Comparison of ENCODE assay signal across 10 mouse cellular contexts in the genomic region with DNA sequence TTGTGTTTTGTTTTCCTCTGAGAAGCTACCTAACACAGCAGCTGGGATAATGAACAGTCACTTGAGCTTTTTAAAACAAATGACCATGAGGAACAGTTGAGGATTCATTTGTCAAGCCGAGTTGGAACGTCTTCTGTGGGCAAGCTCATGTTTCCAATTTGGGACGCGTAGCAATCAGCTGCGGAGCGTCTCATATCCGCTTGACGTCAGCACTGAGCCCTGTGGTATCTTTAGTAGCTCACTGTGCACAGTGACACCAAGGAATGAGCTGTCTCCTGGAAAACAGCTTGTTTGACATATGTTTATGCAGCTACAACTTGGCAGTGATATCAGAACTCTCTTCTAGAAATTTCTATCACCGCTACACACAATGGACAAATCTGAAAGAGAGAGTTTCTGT. TPM values are rescaled to one million over a fixed set of nuclear protein-coding genes. Genes with fewer than 3 reads are reported as not detected.
DNase-seq lines count a peak whose midpoint lies in the region; ATAC-seq and TF ChIP-seq lines count a peak whose summit lies in the region.
"Had no signal": no experiment of that assay in that cellular context is flagged by ENCODE, and none has a peak within 500 bp of the region (broad histone marks: within the 10 kb centered on the region; RNA-seq: fewer than 3 reads in every experiment).

No protein-coding gene starts in this region.

- peak; percentile 72 for TF ChIP-seq EP300 in lung, postnatal 0 days (IDR thresholded peaks at IDR 0.05)

- H3K9ac ChIP-seq in forebrain, embryonic 13.5 days: no peak overlapping the region
- no peak overlapping the region for H3K9ac ChIP-seq in forebrain, embryonic 11.5 days (ENCODE audit: low read length)
- no peak overlapping the region for H3K9ac ChIP-seq in lung, postnatal 0 days (replicated peaks; ENCODE audit: low read depth)
- H3K9ac ChIP-seq: embryonic facial prominence, embryonic 12.5 days had no signal

- 77% methylated on average over 9 of the region's 9 CpGs for WGBS in forebrain, embryonic 13.5 days
- whole genome bisulfite sequencing in forebrain, embryonic 11.5 days: 75% methylated on average over 9 of the region's 9 CpGs
- 33% methylated on average over 9 of the region's 9 CpGs for WGBS in lung, postnatal 0 days

- H3K27me3 ChIP-seq in forebrain, embryonic 13.5 days: no peaks in the 10 kb centered on the region
- no peaks in the 10 kb centered on the region for H3K27me3 ChIP-seq in forebrain, embryonic 11.5 days (ENCODE audit: control insufficient read depth, insufficient read depth, low read length)
- no peaks in the 10 kb centered on the region for H3K27me3 ChIP-seq in lung, postnatal 0 days (replicated peaks; ENCODE audit: insufficient read depth, low read length)
- H3K27me3 ChIP-seq: embryonic facial prominence, embryonic 12.5 days had no signal

- peak; percentile 58 for TF ChIP-seq CTCF in lung, postnatal 0 days (IDR thresholded peaks at IDR 0.05)

- H3K36me3 ChIP-seq in forebrain, embryonic 13.5 days (ENCODE audit: poor library complexity, severe bottlenecking): no peaks in the 10 kb centered on the region
- no peaks in the 10 kb centered on the region for H3K36me3 ChIP-seq in forebrain, embryonic 11.5 days (ENCODE audit: control insufficient read depth, insufficient read depth, low read length)
- H3K36me3 ChIP-seq in lung, postnatal 0 days (ENCODE audit: insufficient read depth, low read length): no peaks in the 10 kb centered on the region
- H3K36me3 ChIP-seq: embryonic facial prominence, embryonic 12.5 days had no signal

- H3K9me3 ChIP-seq in forebrain, embryonic 13.5 days (replicated peaks): 0 out of 2 replicates have a peak, but pooled peaks cover 3% of the 10 kb centered on the region
- H3K9me3 ChIP-seq in forebrain, embryonic 11.5 days (ENCODE audit: control insufficient read depth, low read length): no peaks in the 10 kb centered on the region; the same call in 1 of the 2 replicates
- H3K9me3 ChIP-seq in lung, postnatal 0 days (ENCODE audit: low read length): no peaks in the 10 kb centered on the region
- H3K9me3 ChIP-seq: embryonic facial prominence, embryonic 12.5 days had no signal

- no peak overlapping the region for H3K4me3 ChIP-seq in forebrain, embryonic 13.5 days
- no peak overlapping the region for H3K4me3 ChIP-seq in forebrain, embryonic 11.5 days (ENCODE audit: low read depth, low read length)
- H3K4me3 ChIP-seq in lung, postnatal 0 days (ENCODE audit: low read depth, low read length): no peak overlapping the region
- H3K4me3 ChIP-seq: embryonic facial prominence, embryonic 12.5 days had no signal

- DNase-seq in forebrain, embryonic 11.5 days (ENCODE audit: low spot score): no peak
- peak; percentile 73 for DNase-seq in cerebellum, adult 8-10 months
- peak; percentile 73 for DNase-seq in gastrocnemius, postnatal 25 days
- peak; percentile 76 for DNase-seq in kidney, postnatal 10 days
- DNase-seq in lung, postnatal 0 days (ENCODE audit: low spot score): peak; percentile 93
- DNase-seq in thymus, postnatal 25 days: no peak
- DNase-seq in retina, embryonic 14.5 days (ENCODE audit: low spot score): no peak

- no peaks in the 10 kb centered on the region for H3K4me1 ChIP-seq in forebrain, embryonic 13.5 days
- no peaks in the 10 kb centered on the region for H3K4me1 ChIP-seq in forebrain, embryonic 11.5 days (replicated peaks; ENCODE audit: control insufficient read depth, insufficient read depth, low read length)
- H3K4me1 ChIP-seq in lung, postnatal 0 days (ENCODE audit: insufficient read depth, low read depth, low read length): no peaks in the 10 kb centered on the region

- H3K4me2 ChIP-seq in forebrain, embryonic 13.5 days: no peak overlapping the region
- no peak overlapping the region for H3K4me2 ChIP-seq in forebrain, embryonic 11.5 days (ENCODE audit: low read depth, low read length, severe bottlenecking)
- H3K4me2 ChIP-seq in lung, postnatal 0 days (replicated peaks; ENCODE audit: low read depth, low read length): no peak overlapping the region
- H3K4me2 ChIP-seq: embryonic facial prominence, embryonic 12.5 days had no signal

- no peak overlapping the region for H3K27ac ChIP-seq in forebrain, embryonic 13.5 days
- no peak overlapping the region for H3K27ac ChIP-seq in forebrain, embryonic 11.5 days (ENCODE audit: low read depth, low read length)
- peak overlapping the region; percentile 9; the same call in 1 of the 2 replicates for H3K27ac ChIP-seq in lung, postnatal 0 days (ENCODE audit: low read length)
- H3K27ac ChIP-seq: embryonic facial prominence, embryonic 12.5 days; macrophage had no signal

- peak; percentile 78; the same call in 1 of the 2 replicates for ATAC-seq in forebrain, embryonic 13.5 days
- no peak for ATAC-seq in forebrain, embryonic 11.5 days (replicated peaks; ENCODE audit: low FRiP score)
- peak; percentile 91 for ATAC-seq in lung, postnatal 0 days

RNA-seq across cellular contexts. Expression of gene E2f6, which starts 25.4 kb away (rescaled TPM):
- 43.3 and 51.8 TPM in 2 replicates for polyA plus RNA-seq in forebrain, embryonic 13.5 days (2015; fragmentation: Nextera tagmentation; extraction: Ambion mirVana)
- polyA plus RNA-seq in forebrain, embryonic 11.5 days (2014; fragmentation: Nextera tagmentation; extraction: Ambion mirVana): 77.4 and 89.1 TPM in 2 replicates
- 100 to 1,000 TPM in 1 of 2 experiments, 10 to 100 TPM in 1; 96.4 to 114 TPM for total RNA-seq in gastrocnemius, postnatal 25 days (2021)
- polyA plus RNA-seq in lung, postnatal 0 days (2015; fragmentation: Nextera tagmentation; extraction: Ambion mirVana): 11.1 and 14.2 TPM in 2 replicates

RNA-seq across cellular contexts. Expression of gene Greb1, which starts 35.5 kb away (rescaled TPM):
- 0.85 and 0.97 TPM in 2 replicates for polyA plus RNA-seq in forebrain, embryonic 13.5 days (2015; fragmentation: Nextera tagmentation; extraction: Ambion mirVana)
- polyA plus RNA-seq in forebrain, embryonic 11.5 days (2014; fragmentation: Nextera tagmentation; extraction: Ambion mirVana): 7.1 and 7.7 TPM in 2 replicates
- under 1 TPM; 0.56 to 0.67 TPM for total RNA-seq in gastrocnemius, postnatal 25 days (2021)
- 0.46 and 1.1 TPM in 2 replicates for polyA plus RNA-seq in lung, postnatal 0 days (2015; fragmentation: Nextera tagmentation; extraction: Ambion mirVana)

RNA-seq across cellular contexts. Expression of gene Rock2, which starts 58.5 kb away (rescaled TPM):
- 12.5 and 13.5 TPM in 2 replicates for polyA plus RNA-seq in forebrain, embryonic 13.5 days (2015; fragmentation: Nextera tagmentation; extraction: Ambion mirVana)
- 15.8 and 17.9 TPM in 2 replicates for polyA plus RNA-seq in forebrain, embryonic 11.5 days (2014; fragmentation: Nextera tagmentation; extraction: Ambion mirVana)
- 10 to 100 TPM; 59.4 to 89.8 TPM for total RNA-seq in gastrocnemius, postnatal 25 days (2021)
- polyA plus RNA-seq in lung, postnatal 0 days (2015; fragmentation: Nextera tagmentation; extraction: Ambion mirVana): 18.2 and 22.9 TPM in 2 replicates

Comparison
In these comparisons a context has a peak if more than half of its experiments do, and no peak if none do; other contexts are left out.
1. DNase-seq: peak in cerebellum, adult 8-10 months (single experiment), gastrocnemius, postnatal 25 days (single experiment), kidney, postnatal 10 days (single experiment) and lung, postnatal 0 days (single experiment); none in forebrain, embryonic 11.5 days (single experiment), thymus, postnatal 25 days (single experiment) and retina, embryonic 14.5 days (single experiment).